Mouse (Mus musculus): ENCODE results near the gene Hemk1.
"Not testable (repeated sequence)": the region's sequence is repeated elsewhere in the genome, so short reads cannot be mapped to it uniquely, and the experiment has no call there.

Hemk1 gene

DNA sequence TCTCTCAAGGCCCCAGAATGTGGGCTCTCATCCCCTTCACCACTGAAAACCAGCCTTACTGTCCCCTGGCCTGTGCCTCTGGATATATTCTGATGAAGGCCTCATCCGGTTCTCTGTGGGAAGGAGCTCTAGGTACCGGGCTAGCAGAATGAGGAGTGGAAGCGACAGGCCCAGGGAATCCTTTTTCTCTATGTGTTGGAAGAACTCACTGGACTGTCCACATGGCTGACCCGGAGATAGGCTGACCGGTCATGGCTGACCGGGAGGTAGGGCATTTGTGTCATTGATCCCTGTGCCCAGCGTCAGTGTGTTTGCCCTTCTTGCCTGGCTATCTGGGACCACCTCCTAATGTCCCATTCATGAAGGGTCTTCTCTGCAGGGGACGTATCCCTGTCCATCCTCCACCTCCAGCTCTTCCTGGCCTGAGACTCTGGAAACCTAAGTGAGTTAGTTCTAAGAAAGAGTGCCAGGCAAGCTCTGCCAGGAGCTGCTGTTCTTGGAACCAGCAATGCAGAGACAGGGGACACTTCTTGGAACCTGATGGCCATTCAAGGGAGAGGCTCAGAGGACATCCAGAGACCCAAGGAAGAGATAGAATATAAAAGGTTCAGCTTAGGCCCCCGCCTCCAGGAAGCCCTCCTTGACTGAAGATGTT lies 29.7 kb downstream of the Hemk1 start:
- DNase-seq (ENCODE audit: low spot score in 2 of 2), result no peak

DNA sequence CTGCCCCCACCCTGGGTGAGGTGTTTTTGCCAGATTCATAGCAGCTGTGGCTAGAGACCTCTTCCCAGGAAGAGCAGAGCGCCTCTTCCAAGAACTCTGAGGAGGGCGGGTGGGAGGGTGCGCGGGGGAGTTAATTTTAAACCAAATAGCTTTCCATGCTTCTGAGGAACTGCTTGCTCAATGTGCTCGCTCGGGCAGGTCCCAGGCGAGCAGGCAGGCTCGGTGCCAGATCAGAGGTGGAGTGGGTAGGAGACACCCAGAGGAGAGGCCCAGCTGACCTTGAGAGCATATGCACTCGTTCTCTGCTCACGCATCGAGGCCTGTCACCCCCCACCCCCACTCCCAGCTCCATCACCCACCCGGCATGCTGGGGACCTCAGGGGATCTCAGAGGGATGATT lies 30.3 kb downstream of the Hemk1 start:
- DNase-seq (ENCODE audit: low spot score in 2 of 2), result peak in 1 of 2 experiments; percentile 30

DNA sequence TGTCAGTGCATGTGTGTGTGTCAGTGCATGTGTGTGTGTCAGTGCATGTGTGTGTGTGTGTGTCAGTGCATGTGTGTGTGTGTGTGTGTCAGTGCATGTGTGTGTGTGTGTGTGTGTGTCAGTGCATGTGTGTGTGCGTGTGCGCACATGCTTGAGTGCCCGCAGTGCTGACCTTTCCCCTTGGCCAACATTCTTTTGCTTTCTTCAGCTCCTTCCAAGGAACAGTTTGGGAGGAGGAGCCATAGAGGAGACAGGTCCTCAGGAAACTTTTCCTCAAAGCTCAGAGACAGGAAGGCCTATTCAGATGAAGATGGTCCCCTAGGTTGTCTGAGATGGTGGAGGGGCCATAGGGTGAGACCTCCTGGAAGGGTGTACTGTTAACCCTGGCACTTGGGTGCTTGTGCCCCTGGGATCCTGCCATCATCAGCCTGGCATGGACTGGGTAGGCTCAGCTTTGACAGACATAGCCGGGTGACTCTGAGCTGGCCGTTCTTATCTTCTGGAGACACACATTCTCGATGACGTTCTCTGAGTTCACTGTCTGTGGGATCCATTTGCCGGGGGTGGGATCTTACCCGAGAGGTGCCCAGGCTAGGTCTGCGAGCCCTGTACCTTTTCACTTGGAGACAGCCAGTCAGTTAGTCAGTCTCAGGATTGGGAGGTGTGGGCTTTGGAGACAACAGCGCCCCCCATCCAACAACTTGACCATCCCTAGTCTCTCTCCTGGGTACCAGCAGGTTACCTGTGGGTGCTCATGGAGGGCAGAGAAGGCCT lies 30.9 kb downstream of the Hemk1 start:
- DNase-seq (ENCODE audit: low spot score in 2 of 2), result no peak

DNA sequence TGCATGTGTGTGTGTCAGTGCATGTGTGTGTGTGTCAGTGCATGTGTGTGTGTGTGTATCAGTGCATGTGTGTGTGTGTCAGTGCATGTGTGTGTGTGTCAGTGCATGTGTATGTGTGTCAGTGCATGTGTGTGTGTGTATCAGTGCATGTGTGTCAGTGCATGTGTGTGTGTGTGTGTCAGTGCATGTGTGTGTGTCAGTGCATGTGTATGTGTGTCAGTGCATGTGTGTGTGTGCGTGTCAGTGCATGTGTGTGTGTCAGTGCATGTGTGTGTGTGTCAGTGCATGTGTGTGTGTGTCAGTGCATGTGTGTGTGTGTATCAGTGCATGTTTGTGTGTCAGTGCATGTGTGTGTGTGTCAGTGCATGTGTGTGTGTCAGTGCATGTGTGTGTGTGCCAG lies 31.5 kb downstream of the Hemk1 start:
- DNase-seq (ENCODE audit: low spot score in 2 of 2), result not testable (repeated sequence)

DNA sequence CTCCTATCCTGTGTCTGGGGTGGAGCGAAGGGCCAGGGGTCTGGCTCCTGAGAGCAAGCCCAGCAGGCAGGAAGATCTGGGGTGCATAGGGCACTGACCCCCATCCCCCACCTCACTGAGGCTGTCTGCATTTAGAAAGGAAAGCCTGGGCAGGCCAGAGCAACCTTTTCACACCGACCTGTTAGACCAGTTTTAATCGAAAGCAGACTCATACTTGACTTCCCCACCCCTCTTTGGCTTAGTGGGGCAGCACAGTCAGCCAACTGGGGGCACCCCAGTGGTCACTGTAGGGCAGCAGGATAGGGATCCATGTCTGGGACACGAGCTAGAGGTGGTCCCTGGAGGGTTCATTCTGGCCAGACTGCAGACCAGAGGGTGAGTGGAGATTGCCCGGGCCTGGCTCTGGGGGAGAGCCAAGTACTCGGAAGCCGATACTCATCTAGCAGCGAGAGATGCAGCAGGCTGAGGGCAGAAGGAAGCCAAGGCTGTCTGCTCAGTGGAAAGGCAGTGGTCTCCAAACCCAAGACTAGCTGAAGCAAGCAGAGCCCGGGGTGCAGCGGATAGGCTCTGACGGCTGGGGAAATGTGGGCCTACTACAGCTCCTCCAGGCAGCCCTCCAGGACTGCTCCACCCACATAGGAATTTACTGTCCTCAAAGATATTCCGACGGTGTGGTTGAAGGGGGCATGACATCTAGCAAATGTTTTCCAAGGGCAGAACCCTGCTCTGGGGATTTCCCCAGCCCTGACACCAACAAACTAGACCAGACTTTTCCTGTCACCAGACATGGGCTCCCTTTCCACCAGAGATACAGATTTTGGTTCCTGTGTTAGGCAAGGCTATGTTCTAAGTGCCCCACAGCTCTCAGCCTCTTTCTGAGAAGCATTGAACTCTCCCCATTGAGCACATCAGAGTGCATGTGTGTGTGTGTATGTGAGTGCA lies 32.3 kb downstream of the Hemk1 start:
- DNase-seq (ENCODE audit: low spot score in 2 of 2), result no peak

DNA sequence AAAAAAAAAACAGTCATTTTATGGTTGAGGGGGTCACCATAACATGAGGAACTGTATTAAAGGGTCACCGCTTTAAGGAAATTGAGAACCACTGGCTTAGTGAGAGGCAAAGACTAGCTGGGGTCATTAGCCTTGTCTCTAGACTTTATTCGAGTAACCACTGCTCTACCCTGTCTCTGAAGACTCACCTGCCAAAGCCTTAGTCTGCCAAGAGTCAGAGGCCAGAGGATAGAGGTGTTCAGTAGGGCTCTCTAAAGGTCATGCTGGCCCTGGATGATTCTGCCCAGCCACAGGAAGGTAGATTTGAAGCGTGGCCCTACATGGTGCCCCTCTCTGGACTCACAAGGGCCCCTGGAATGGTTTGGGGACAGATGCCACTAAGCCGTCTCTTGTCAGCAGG lies 33.1 kb downstream of the Hemk1 start:
- no peak for DNase-seq (ENCODE audit: low spot score in 2 of 2)

DNA sequence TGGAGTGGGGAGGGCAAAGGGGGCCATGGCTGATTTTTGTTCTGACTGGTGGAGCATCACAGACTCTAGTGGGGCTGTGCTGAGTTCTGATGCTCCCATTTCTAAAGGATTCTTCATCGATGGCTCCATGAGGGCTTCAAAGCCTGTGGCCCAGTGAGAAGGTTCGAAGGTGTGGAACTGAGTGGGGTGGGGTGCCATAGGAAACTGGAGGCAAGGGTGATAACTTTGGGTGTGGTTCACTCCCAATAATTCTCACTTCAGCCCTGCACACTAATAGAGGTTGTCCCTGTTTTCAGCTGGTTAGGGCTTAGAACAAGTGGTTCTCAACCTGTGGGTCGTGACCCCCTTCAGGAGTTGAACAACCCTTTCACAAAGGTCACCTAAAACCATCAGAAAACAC lies 33.8 kb downstream of the Hemk1 start:
- DNase-seq (ENCODE audit: low spot score in 2 of 2), result no peak

DNA sequence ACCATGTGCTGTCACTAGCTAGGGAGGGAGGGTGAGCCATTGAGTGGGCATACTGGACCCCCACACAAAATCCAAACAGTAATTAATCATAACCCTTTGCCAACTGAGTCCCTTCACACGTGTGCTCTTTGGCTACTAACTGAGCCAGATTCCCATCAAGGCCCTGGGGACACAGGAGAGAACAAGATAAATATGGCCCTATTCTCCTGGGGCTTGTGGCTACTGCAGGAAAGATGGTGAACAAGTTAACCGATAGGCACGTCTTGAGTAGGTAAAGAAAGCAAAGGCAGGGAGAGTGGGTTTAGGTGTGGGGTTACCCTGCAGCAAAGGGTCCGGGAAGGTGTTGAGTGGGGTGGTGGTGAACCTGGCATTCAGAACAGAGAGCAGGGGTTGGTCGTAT lies 34.2 kb downstream of the Hemk1 start:
- no peak for DNase-seq (ENCODE audit: low spot score in 2 of 2)

DNA sequence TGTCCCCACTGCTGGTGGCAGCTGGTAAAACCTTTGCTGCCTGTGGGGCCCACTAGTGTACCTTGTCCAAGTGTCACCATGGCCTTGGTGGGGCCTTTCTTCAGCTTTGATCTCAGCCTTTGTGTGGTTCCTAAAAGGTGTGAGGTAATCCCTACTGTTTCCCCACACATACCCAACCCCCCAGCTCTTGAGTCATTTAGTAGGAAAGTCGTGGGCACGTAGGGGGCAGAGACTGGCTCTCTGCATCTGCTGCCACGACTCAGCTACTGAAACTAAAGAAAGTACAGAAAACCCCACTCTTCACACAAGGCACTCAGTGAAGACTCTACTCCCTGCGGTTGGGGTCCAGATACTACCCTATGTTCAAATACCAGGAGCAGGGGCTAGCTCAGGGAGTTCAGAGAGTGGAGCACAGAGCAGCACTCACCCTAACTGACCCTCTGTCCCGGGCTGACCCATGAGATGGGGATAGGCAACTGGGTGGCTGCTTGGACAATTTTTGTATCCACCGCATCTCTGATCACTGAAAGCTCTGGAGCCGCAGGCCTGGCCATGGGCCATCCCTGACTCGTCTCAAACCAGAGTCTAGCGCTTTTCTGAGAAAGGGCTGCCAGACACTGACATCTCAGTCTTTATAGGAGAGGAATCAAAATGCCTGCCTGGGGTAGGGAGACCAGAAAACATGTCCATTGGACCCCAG lies 34.9 kb downstream of the Hemk1 start:
- DNase-seq (ENCODE audit: low spot score in 2 of 2), result no peak

DNA sequence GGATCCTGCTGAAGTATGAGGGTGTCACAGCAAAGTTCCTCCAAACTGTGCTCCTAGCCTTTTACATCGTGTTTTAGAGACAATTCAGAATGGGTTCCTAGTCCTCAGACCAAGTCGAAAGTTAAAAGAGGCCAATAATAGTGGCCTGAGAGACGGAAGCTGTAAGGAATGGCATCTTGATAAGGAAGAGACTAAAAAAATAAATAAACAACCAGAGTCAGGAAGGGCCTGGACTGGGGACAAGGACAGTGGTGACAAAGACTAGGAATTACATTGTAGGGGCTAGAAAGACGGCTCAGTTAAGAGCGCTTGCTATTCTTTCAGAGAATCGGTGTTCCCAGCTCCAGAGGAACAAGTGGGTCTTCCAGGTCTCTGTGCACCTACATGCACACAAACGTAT lies 35.6 kb downstream of the Hemk1 start:
- no peak for DNase-seq (ENCODE audit: low spot score in 2 of 2)

DNA sequence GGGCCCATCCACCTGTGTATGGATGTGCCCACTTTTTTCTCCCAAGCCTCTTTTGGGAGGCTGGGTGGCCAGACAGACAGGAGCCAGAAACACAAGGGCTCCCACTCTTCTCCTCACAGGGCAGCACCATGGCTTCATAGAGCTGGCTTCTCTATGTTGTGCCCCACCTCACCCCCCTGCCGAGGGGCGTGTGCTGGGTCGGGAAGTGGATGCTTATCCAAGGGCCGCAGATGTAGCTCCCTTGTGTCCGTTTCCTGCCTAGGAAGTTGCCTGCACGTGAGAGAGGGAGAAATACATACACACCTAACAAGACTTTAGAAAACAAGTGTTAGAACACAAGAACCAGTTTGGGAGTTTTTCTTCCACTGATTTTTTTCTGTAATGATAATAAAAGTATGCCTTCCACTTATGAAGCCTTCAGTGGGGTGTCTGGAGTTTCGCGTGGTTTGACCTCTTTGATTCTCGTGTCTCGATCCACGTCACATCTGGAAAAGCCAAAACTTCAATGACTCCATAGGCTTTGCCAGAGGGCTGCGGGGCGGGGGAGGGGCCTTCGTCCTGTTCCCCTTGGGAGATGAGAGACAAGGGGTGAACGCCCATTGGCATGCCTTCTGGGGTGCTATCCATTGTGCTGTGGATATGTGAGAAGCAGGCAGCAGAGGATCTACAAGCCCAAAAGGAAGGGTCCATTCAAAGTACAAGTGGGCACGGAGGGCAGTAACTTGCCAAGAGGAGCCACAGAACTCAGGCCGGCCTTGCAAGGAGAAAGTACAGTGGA lies 36.4 kb downstream of the Hemk1 start:
- DNase-seq (ENCODE audit: low spot score in 2 of 2), result no peak

DNA sequence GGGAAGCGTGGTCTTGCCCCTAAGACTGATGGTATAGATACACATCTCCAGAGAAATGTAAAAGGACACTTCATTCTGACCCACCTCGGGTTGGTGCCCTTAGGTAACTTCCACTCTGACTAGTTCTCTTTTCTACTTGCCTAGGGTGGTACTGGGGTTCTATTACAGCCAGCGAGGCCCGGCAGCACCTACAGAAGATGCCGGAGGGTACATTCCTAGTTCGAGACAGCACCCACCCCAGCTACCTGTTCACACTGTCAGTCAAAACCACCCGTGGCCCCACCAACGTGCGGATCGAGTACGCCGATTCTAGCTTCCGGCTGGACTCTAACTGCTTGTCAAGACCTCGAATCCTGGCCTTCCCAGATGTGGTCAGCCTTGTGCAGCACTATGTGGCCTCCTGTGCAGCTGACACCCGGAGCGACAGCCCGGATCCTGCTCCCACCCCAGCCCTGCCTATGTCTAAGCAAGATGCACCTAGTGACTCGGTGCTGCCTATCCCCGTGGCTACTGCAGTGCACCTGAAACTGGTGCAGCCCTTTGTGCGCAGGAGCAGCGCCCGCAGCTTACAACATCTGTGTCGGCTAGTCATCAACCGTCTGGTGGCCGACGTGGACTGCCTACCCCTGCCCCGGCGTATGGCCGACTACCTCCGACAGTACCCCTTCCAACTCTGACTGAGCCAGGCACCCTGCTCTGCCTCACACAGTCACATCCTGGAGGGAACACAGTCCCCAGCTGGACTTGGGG lies 37.8 kb downstream of the Hemk1 start:
- DNase-seq (ENCODE audit: low spot score in 2 of 2), result no peak

DNA sequence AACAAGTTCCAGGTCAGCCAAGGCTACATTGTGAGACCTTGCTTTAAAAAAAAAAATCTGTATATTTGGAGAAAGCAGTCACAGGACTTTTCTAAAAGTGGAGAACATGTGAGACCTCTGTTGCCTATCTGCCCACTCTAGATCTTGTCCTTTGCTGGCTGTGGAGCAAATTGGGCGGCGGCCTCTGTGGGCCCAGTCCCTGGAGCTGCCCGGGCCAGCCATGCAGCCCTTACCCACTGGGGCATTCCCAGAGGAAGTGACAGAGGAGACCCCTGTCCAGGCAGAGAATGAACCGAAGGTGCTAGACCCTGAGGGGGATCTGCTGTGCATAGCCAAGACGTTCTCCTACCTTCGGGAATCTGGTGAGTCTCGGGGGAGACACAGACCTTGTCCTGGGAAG lies 38.4 kb downstream of the Hemk1 start:
- no peak for DNase-seq (ENCODE audit: low spot score in 2 of 2)

DNA sequence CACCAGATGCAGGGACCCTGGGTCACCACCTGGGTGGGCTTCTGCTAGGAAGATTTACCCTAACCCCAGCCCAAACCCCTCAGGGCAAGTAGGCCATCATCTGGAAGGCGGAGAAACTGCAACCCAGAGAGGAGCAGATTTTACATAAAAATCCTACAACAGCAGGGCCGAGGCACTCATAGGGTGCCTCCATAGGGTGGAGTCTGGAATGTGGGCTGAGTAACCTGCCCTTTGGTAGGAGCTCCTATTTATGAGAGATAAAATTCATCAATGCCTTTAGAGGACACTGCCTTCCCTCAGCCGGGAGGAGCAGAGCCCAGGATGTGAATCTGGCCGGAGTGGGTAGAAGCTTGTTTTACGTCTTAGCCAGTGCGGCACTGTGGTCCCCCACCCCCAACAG lies 39.3 kb downstream of the Hemk1 start:
- DNase-seq (ENCODE audit: low spot score in 2 of 2), result no peak

DNA sequence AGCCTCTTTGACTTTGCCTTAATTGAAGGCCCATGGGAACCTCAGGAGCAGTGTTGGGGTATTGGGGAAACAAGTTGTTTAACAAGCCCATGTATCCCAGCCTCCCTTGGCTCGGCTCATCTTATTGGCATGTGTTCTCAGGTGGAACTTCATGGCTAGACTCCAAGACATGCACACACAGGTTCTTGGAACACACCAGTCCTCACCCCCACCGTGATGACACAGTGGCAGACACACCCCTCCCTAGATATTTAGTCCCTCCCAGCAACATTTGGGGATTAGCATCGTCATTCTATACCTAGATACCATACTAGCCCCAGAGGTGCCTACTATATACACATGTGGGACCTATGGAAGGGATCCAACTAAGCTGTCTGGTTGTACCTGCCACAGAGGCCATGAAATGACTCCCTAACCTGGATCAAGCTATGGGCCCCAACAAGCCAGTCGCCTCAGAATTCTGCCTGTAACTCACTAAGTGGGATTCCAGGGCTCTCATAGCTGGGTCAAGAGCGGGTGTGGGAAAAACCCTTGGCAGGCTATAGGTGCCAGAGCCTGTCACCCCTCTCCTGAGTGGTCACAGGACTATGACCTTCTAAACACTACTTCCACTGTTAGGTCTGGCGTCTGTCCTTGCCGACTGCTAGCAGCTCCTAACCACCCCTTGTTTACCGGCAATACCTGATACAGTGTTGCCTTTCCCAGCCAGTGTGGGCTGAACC lies 39.9 kb downstream of the Hemk1 start:
- DNase-seq (ENCODE audit: low spot score in 2 of 2), result no peak

DNA sequence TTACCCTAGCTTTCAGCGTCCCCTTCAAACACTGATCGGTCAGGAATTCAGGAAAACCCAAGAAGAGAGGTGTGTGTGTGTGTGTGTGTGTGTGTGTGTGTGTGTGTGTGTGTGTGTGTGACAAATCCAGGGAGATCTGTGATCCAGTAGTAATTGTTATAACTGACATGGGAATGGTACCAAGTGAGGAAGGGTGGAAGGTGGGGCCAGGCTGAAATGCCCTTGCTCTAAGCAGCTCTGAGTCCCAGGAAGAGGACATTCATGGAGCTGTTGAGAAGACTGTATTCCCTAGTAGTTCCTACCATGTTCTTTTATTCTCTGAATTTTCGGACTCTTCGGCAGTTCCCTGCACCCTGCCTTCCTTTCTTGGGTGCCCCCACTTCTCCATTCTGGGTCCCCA lies 40.5 kb downstream of the Hemk1 start:
- no peak for DNase-seq (ENCODE audit: low spot score in 2 of 2)

DNA sequence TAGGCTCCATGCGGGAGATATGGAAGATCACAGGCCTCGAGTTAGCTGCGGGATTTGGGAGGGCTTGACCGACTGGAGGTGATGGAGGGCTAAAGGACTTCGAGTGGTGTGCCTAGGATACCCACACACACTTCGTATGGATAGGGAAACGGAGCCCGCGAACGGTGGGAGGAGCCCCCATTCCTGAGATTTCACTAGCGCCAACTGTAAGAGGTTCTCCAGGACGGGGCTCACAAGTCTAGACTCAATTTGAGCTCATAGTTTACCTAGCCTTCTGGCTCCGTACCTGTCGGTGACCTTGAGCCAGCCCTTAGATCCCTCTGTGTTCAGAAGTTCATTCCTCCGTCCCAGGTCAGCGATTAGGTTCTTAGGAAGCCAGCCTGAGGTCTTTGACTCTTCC lies 41.1 kb downstream of the Hemk1 start:
- no peak for DNase-seq (ENCODE audit: low spot score in 2 of 2)

DNA sequence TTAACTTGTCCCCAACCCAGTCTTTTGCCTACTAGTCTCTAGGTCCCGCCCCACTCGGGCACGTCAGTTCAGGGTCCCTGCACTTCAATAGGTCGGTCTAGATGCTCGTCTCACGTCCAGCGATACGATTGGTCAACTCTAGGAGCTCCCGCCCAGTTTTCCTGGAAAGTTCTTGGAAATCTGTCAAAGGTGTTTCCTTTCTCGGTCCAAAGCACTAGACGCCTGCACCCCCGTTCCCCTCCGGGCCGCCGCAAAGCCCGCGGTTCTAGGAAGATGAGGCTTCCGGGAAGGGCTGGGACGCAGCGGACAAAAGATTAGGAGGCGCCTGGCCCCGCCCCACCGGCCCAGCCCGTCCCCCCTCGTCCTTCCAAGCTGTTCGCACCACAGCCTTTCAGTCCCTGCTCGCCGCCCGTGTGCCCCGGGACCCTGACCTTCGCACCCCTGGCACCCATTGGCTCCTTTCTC lies 41.6 kb downstream of the Hemk1 start:
- DNase-seq (ENCODE audit: low spot score in 2 of 2), result peak; percentile 93 to 96

DNA sequence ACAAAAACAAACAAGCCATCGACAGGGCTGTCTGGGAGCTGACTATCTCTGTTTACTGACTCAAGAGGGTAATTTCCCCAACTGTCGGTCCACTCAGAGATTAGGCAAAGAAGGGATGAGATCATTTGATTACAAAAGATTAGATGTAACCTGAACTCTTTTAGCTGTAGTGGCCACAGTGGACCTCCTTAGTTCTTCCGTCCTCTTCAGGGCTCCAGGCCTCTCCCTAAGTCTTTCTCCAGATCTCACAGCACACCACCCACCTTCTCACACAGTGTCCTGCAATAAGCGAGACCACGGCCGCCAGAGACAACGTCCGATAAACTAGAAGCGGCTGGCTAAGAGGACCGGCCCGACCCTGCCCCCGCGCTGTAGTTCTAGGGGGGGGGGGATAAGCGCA lies 42.1 kb downstream of the Hemk1 start:
- DNase-seq (ENCODE audit: low spot score in 2 of 2), result no peak

DNA sequence AAGGTAGTCTGAATTCAATTTTAAA lies 42.3 kb downstream of the Hemk1 start, which contains the start of gene Cish:
Gene Cish, plus strand, starts transcription at position 11 of the 25 bp plus-strand sequence.
- no peak for DNase-seq (ENCODE audit: low spot score in 2 of 2)
